Mouse (Mus musculus) erythroblast, adult 5-6 weeks (primary cell): ENCODE results near the gene Gm20388. TPM values are rescaled to one million over a fixed set of nuclear protein-coding genes. Genes with fewer than 3 reads are reported as not detected.

Source experiments
- ATAC-seq: replicated peaks from 2 replicates; pipeline ENCODE4 v1.8.0; 2016; ENCODE audit warnings: moderate number of reproducible peaks, mild to moderate bottlenecking, moderate TSS enrichment, inconsistent platforms; ENCODE audit not compliant: poor library complexity, low FRiP score, severe bottlenecking
- total RNA-seq, 2 experiments: library from RNA; stranded (forward) in 1 of 2; stranded (reverse) in 1 of 2; fragments of 150-400 nt in 1 of 2; fragments of 200-764, 138-1000 nt in 1 of 2; gene quantifications; 2 replicates each; pipeline versions ENCODE4 v1.2.3 to v1.2.4; 2015 to 2017; ENCODE audit warnings: low replicate concordance in 2 of 2

Gene Gm20388
- total RNA-seq, 2 experiments from 2014 or later: 2.9 to 7.8 TPM

GRCm38 (mm10) chr8:123719280-123719679, 3808.6 kb downstream of the Gm20388 start:
- ATAC-seq: no peak

- no peak for ATAC-seq
Observed at GRCm38 (mm10) chr8:123719811-123720210, 3809.2 kb downstream of the Gm20388 start.

GRCm38 (mm10) chr8:123720471-123721001, 3809.9 kb downstream of the Gm20388 start:
- no peak for ATAC-seq

GRCm38 (mm10) chr8:123722245-123722644, 3811.6 kb downstream of the Gm20388 start:
- no peak for ATAC-seq

GRCm38 (mm10) chr8:123724752-123725151, 3814.1 kb downstream of the Gm20388 start:
- no peak for ATAC-seq

GRCm38 (mm10) chr8:123725261-123725660, 3814.6 kb downstream of the Gm20388 start:
- no peak for ATAC-seq

- ATAC-seq: no peak
Observed at GRCm38 (mm10) chr8:123726759-123727158, 3816.1 kb downstream of the Gm20388 start.

GRCm38 (mm10) chr8:123729055-123729785, 3818.6 kb downstream of the Gm20388 start:
- ATAC-seq: no peak

- ATAC-seq: no peak
Observed at GRCm38 (mm10) chr8:123729786-123730411, 3819.3 kb downstream of the Gm20388 start.

- ATAC-seq: no peak
Observed at GRCm38 (mm10) chr8:123732332-123732731, 3821.7 kb downstream of the Gm20388 start.

- ATAC-seq: no peak
Observed at GRCm38 (mm10) chr8:123734486-123734885, 3823.8 kb downstream of the Gm20388 start.

- no peak for ATAC-seq
Observed at GRCm38 (mm10) chr8:123736974-123737373, 3826.3 kb downstream of the Gm20388 start.

- no peak for ATAC-seq
Observed at GRCm38 (mm10) chr8:123740263-123740662, 3829.6 kb downstream of the Gm20388 start.

GRCm38 (mm10) chr8:123741232-123741631, 3830.6 kb downstream of the Gm20388 start:
- no peak for ATAC-seq

GRCm38 (mm10) chr8:123746488-123746887, 3835.8 kb downstream of the Gm20388 start:
- ATAC-seq: no peak

- no peak for ATAC-seq
Observed at GRCm38 (mm10) chr8:123747772-123748171, 3837.1 kb downstream of the Gm20388 start.

- ATAC-seq: no peak
Observed at GRCm38 (mm10) chr8:123750171-123750693, 3839.6 kb downstream of the Gm20388 start.

- no peak for ATAC-seq
Observed at GRCm38 (mm10) chr8:123752773-123753468, 3842.3 kb downstream of the Gm20388 start.

- ATAC-seq: no peak
Observed at GRCm38 (mm10) chr8:123753604-123754375, 3843.1 kb downstream of the Gm20388 start.
